In the genomic region with DNA sequence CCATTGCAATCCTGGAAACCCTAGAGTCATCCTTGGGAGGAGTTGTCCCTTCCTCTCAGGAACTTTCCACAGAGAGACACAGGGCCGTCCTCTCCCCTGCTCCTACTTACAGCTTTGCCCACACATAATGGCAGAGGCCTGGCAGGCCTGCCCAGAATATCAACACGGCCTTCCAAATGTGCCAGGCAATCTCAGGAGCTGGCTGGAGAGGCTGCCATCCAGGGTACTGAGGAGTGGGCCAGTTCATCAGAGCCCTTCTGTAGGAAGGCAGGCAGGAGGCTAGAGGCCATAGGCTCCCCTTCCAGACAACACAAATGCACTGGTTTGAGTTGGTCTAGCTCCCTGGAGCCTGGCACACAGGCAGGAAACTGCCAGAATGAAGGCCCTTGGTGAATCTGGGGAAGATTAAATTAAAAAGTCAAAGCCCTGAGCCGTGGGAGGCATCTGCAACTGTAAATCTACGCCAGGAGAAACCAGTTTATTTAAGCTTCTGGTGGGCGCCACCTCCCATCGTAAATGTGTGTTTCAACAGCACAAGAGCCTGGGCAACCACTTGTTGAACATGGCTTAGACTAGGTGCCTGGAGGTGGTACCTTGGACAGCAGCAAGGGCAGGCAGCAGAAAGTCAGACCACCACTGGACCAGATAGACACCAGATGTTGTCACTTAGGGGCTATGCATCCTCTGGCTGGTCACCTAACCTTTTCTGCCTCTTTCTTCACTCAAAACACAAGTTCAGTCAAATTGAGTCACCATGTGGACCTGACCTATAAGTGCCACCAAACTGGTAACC, we compare ENCODE assay signal across 12 mouse cellular contexts.
DNase-seq lines count a peak whose midpoint lies in the region; ATAC-seq and TF ChIP-seq lines count a peak whose summit lies in the region.
"Had no signal": no experiment of that assay in that cellular context is flagged by ENCODE, and none has a peak within 500 bp of the region (broad histone marks: within the 10 kb centered on the region; RNA-seq: fewer than 3 reads in every experiment).

No protein-coding gene starts in this region.

- H3K4me1 ChIP-seq in MEL (ENCODE audit: control insufficient read depth in 1 of 2, insufficient read depth in 2 of 2, low read length in 2 of 2), result no peaks in the 10 kb centered on the region
- H3K4me1 ChIP-seq: liver, embryonic 15.5 days had no signal

- no peaks in the 10 kb centered on the region for H3K79me2 ChIP-seq in MEL (ENCODE audit: control insufficient read depth, insufficient read depth, low read length, poor library complexity)

- no peaks in the 10 kb centered on the region for H3K9me3 ChIP-seq in MEL (replicated peaks; ENCODE audit: insufficient read depth, low read length)
- H3K9me3 ChIP-seq: liver, embryonic 15.5 days had no signal

- no peak overlapping the region for H3K9ac ChIP-seq in MEL (ENCODE audit: control insufficient read depth, low read depth, low read length, poor library complexity, severe bottlenecking)
- H3K9ac ChIP-seq: liver, embryonic 15.5 days had no signal

- H3K27me3 ChIP-seq in MEL (ENCODE audit: control insufficient read depth in 1 of 2, insufficient read depth in 2 of 2, low read length in 2 of 2), result no peaks in the 10 kb centered on the region
- H3K27me3 ChIP-seq: liver, embryonic 15.5 days had no signal

- no peak overlapping the region for H3K4me3 ChIP-seq in MEL (ENCODE audit: control insufficient read depth in 1 of 2, insufficient read depth in 1 of 2, low read depth in 2 of 2, low read length in 2 of 2)
- H3K4me3 ChIP-seq: liver, embryonic 15.5 days had no signal

- ATAC-seq in frontal cortex, adult (ENCODE audit: low TSS enrichment), result peak; percentile 62
- ATAC-seq in erythroblast, adult 5-6 weeks (replicated peaks; ENCODE audit: low FRiP score, poor library complexity, severe bottlenecking), result no peak
- ATAC-seq: midbrain, embryonic 16.5 days had no signal

- H3K36me3 ChIP-seq in MEL (ENCODE audit: control insufficient read depth in 1 of 2, insufficient read depth in 2 of 2, low read length in 2 of 2), result no peaks in the 10 kb centered on the region
- H3K36me3 ChIP-seq: liver, embryonic 15.5 days had no signal

- TF ChIP-seq RAD21 in MEL (IDR thresholded peaks at IDR 0.05; ENCODE audit: low read depth, low read length), result no peak

- TF ChIP-seq CTCF in MEL (IDR thresholded peaks at IDR 0.05 in 2 of 3, conservative IDR thresholded peaks at IDR 0.05 in 1 of 3; ENCODE audit: control insufficient read depth in 1 of 3, insufficient read depth in 1 of 3, low read depth in 2 of 3, low read length in 3 of 3, poor library complexity in 1 of 3, severe bottlenecking in 1 of 3), result no peak

- TF ChIP-seq POLR2A in MEL (IDR thresholded peaks at IDR 0.05; ENCODE audit: control insufficient read depth in 1 of 2, insufficient read depth in 1 of 2, low read depth in 1 of 2, low read length in 2 of 2, poor library complexity in 1 of 2), result no peak

- DNase-seq in frontal cortex, postnatal 14 days (ENCODE audit: low spot score in 2 of 2), result no peak
- DNase-seq in kidney, postnatal 14 days, result peak; percentile 4
- no peak for DNase-seq in kidney, postnatal 36 days
- DNase-seq in MEL (ENCODE audit: low read depth, low spot score), result peak; percentile 1
- DNase-seq in forelimb bud, embryonic 11.5 days (ENCODE audit: low read depth, low spot score), result peak; percentile 64
- DNase-seq in layer of hippocampus, postnatal 36 days, result no peak
- DNase-seq: B cell, adult 2 months; thymus, adult 18-20 months had no signal

- TF ChIP-seq EP300 in MEL (IDR thresholded peaks at IDR 0.05; ENCODE audit: low read depth in 1 of 2, low read length in 2 of 2), result no peak

- no peak overlapping the region for H3K27ac ChIP-seq in MEL (ENCODE audit: control insufficient read depth, low read depth, low read length)
- H3K27ac ChIP-seq: liver, embryonic 15.5 days had no signal

TF ChIP-seq in MEL, 35 proteins besides CTCF, POLR2A, EP300 and RAD21:
- no peak for TF ChIP-seq JUND (IDR thresholded peaks at IDR 0.05; ENCODE audit: low read depth, low read length)
- TF ChIP-seq ZNF384 (IDR thresholded peaks at IDR 0.05; ENCODE audit: low read depth, low read length), result no peak
- TF ChIP-seq HCFC1 (IDR thresholded peaks at IDR 0.05; ENCODE audit: low read depth, low read length), result no peak
- no peak for TF ChIP-seq RCOR1 (IDR thresholded peaks at IDR 0.05; ENCODE audit: low read depth, low read length)
- no peak for TF ChIP-seq TBP (IDR thresholded peaks at IDR 0.05; ENCODE audit: low read depth, low read length)
- no peak for TF ChIP-seq MYB (IDR thresholded peaks at IDR 0.05; ENCODE audit: low read depth, low read length)
- no peak for TF ChIP-seq MAZ (IDR thresholded peaks at IDR 0.05; ENCODE audit: low read depth, low read length)
- no peak for TF ChIP-seq ETS1 (IDR thresholded peaks at IDR 0.05; ENCODE audit: low read depth, low read length)
- no peak for TF ChIP-seq ELF1 (IDR thresholded peaks at IDR 0.05; ENCODE audit: low read depth, low read length)
- no peak for TF ChIP-seq MAFK (IDR thresholded peaks at IDR 0.05; ENCODE audit: borderline replicate concordance, low read depth, low read length)
- TF ChIP-seq USF1 (IDR thresholded peaks at IDR 0.05; ENCODE audit: low read depth, low read length), result no peak
- no peak for TF ChIP-seq CHD1 (IDR thresholded peaks at IDR 0.05; ENCODE audit: low read depth, low read length)
- TF ChIP-seq CHD2 (IDR thresholded peaks at IDR 0.05; ENCODE audit: low read length), result no peak
- no peak for TF ChIP-seq TCF12 (IDR thresholded peaks at IDR 0.05; ENCODE audit: low read depth, low read length)
- TF ChIP-seq USF2 (IDR thresholded peaks at IDR 0.05; ENCODE audit: borderline replicate concordance in 1 of 2, insufficient read depth in 1 of 2, low read depth in 1 of 2, low read length in 2 of 2), result no peak
- TF ChIP-seq ZMIZ1 (IDR thresholded peaks at IDR 0.05; ENCODE audit: low read depth, low read length), result no peak

Comparison
In these comparisons a context has a peak if more than half of its experiments do, and no peak if none do; other contexts are left out.
1. DNase-seq: peak in kidney, postnatal 14 days (single experiment), MEL (single experiment) and forelimb bud, embryonic 11.5 days (single experiment); none in frontal cortex, postnatal 14 days (0 of 2), kidney, postnatal 36 days (0 of 2) and layer of hippocampus, postnatal 36 days (0 of 2).